Mouse (Mus musculus): ENCODE measurements around the gene Gmeb2.

DNA sequence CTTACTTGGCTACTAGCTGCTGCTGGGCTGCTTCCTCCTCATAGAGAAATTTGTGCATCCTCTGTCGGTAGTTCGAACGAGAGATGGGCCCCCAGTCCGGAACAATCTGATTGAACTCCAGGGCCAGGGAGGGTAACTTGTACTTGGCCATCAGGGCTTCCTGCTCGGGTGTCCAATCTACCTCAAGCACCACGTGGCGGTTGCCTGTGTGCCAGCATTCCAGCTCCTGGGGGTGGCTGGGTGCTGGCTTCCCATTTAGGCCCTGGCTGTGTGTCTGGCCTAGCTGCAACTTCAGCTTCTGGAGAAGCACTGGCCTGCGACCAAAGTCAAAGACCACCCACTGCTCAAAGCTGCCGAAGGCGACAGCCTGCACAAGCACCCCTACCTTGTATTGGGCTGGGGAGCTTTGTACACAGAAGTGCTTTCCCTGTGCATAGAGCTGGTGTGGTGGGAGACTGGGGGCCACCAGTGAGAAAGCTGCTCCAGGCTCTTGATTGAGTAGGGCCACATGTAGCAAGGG lies 49.7 kb downstream of the Gmeb2 start:
- no peak for TF ChIP-seq CTCF (IDR thresholded peaks at IDR 0.05; ENCODE audit: insufficient read depth, low read depth, low read length)
- no peak for TF ChIP-seq POLR2A (IDR thresholded peaks at IDR 0.05; ENCODE audit: insufficient read depth, low read depth, low read length)
